Mouse (Mus musculus) hindbrain, embryonic 15.5 days (tissue): ENCODE data around the gene Prop1. TPM values are rescaled to one million over a fixed set of nuclear protein-coding genes. Genes with fewer than 3 reads are reported as not detected.

ENCODE experiments used
- ATAC-seq: fragments of 200-750 bp; cut with Nextera tagmentation; 2 replicates; pipeline ENCODE4 v1.8.0; 2017; ENCODE audit warnings: low read depth, moderate number of reproducible peaks, moderate TSS enrichment; ENCODE audit not compliant: low FRiP score
- H3K27ac ChIP-seq: fragments of 300-500 bp; sonication (generic); replicated peaks from 2 replicates; pipeline ENCODE4 v1.5.1; 2015; ENCODE audit warnings: mild to moderate bottlenecking, inconsistent platforms
- H3K27me3 ChIP-seq: fragments of 300-500 bp; sonication (generic); 2 replicates; pipeline ENCODE4 v1.6.1; 2015; ENCODE audit warnings: control low read depth, inconsistent platforms
- H3K36me3 ChIP-seq: fragments of 300-500 bp; sonication (generic); 2 replicates; pipeline ENCODE4 v1.6.1; 2015; ENCODE audit warnings: control low read depth, inconsistent platforms
- H3K4me1 ChIP-seq: fragments of 300-500 bp; sonication (generic); replicated peaks from 2 replicates; pipeline ENCODE4 v1.6.1; 2015; ENCODE audit warnings: control low read depth, inconsistent platforms
- H3K4me2 ChIP-seq: fragments of 300-500 bp; sonication (generic); 2 replicates; pipeline ENCODE4 v1.6.1; 2015; ENCODE audit warnings: moderate library complexity, mild to moderate bottlenecking, inconsistent platforms
- H3K4me3 ChIP-seq: fragments of 300-500 bp; sonication (generic); 2 replicates; pipeline ENCODE4 v1.5.1; 2015; ENCODE audit warnings: mild to moderate bottlenecking, inconsistent platforms
- H3K9ac ChIP-seq: fragments of 300-500 bp; sonication (generic); 2 replicates; pipeline ENCODE4 v1.6.1; 2015; ENCODE audit warnings: inconsistent platforms
- H3K9me3 ChIP-seq: fragments of 300-500 bp; sonication (generic); 2 replicates; pipeline ENCODE4 v1.6.1; 2016; ENCODE audit warnings: control low read depth, inconsistent platforms
- WGBS: fragments of 180-500 bp; shearing (Covaris S2); methylation state at CpG from one replicate; pipeline ENCODE4 v1.1.7; 2015; 5-methylcytosine and 5-hydroxymethylcytosine counted together
- polyA plus RNA-seq: library from polyadenylated mRNA; unstranded; fragments of >200 nt; fragmentation: Nextera tagmentation; extraction: Ambion mirVana; gene quantifications from 2 replicates; pipeline ENCODE4 v1.2.1, GENCODE M21; 2015

Prop1 gene
- polyA plus RNA-seq, 1 experiment from 2014 or later: not detected

DNA sequence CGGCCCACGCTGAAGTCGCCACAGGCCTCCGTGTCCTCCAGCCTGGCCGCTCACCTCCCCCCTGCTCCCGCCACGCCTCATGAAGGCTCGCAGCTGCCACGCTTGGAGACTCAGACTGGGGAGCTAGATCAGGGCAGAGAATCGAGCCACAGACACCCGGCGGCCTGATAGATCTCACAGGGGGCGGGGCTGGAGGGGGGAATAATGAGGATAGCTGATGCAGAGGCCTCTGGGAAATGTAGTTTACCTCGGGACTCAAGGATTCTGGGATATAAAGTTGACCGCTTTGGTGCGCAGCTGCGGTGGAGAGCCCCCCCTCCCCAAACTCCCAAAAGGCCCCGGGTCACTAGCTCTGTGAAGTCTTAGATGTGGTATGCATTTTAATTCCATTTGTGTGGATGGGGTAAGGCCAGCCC is 22.1 kb downstream of the Prop1 start, which contains the start of gene Zfp354b:
Zfp354b (minus strand) TSS at position 183 of the 416 bp plus-strand sequence.
- Histone ChIP-seq H3K9ac (peak within 1 kb of the TSS; percentile 88), H3K27ac (peak within 1 kb of the TSS; percentile 91), H3K4me1 (peaks cover 14% of the 10 kb centered on the region; the same call in 1 of the 2 replicates), H3K36me3 (no peaks in the 10 kb centered on the region), H3K4me2 (peak within 1 kb of the TSS; percentile 95), H3K9me3 (no peaks in the 10 kb centered on the region), H3K4me3 (peak within 1 kb of the TSS; percentile 76), H3K27me3 (no peaks in the 10 kb centered on the region)
- ATAC-seq: peak; percentile 96
- under 1% methylated on average over 18 of the region's 18 CpGs for WGBS

DNA sequence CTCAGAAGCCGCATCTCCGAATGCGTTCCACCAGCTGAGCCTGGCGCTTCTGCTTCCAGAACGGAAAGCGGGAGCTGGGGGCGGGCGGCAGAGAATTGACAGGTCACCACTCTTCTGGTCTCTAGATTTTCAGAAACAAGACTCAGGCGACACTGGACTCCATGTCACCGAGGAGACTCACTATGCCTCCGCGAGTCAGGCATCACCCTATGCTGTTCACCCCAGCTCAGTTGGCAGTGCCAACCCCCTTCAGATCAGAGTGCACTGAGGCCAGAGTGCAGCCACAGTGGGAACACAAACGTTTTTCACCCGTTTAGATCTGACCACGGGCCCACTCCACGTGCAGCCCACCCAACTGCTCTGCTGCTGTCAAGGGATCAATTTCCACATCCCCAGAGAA is 22.5 kb downstream of the Prop1 start:
- peak overlapping the region; percentile 91 for H3K27ac ChIP-seq
- H3K4me3 ChIP-seq: peak overlapping the region; percentile 76
- no peaks in the 10 kb centered on the region for H3K9me3 ChIP-seq
- 0% methylated on average over 16 of the region's 16 CpGs for WGBS
- ATAC-seq: peak; percentile 75; the same call in 1 of the 2 replicates
- H3K27me3 ChIP-seq: no peaks in the 10 kb centered on the region
- peak overlapping the region; percentile 95 for H3K4me2 ChIP-seq
- H3K4me1 ChIP-seq: peaks cover 14% of the 10 kb centered on the region; the same call in 1 of the 2 replicates
- H3K9ac ChIP-seq: peak overlapping the region; percentile 88
- H3K36me3 ChIP-seq: no peaks in the 10 kb centered on the region

DNA sequence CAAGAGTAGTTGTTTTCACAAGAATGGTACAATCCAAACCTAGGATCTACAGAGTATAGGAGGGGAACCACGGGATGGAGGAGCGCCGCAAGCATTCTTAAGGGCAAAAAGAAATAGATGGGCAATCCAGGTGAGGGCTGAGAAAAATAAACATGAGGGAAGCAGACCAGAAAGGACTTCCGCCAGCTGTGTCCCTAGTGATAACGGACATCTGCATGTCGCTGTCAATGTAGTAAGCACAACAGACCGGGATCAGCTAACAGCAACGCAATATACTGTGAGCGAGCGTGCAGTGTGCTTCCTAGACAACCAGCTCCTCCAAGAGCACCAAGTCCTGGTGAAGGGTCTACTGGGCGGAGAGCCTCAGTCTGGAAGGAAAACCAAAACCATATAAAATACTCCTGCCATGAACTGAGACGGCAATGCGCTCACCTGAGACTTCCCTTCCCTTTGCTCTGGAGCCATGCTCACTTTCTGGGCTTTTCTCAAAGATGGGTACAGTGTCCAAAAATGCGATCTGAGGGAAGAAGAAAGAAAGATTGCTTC is 23.0 kb downstream of the Prop1 start:
- Histone ChIP-seq H3K4me2 (peak overlapping the region; percentile 95), H3K9ac (peak overlapping the region; percentile 88), H3K9me3 (no peaks in the 10 kb centered on the region), H3K27me3 (no peaks in the 10 kb centered on the region), H3K27ac (peak overlapping the region; percentile 91), H3K36me3 (peaks cover 4% of the 10 kb centered on the region; the same call in 1 of the 2 replicates), H3K4me1 (peaks cover 14% of the 10 kb centered on the region; the same call in 1 of the 2 replicates), H3K4me3 (peak overlapping the region; percentile 76)
- WGBS: 22% methylated on average over 14 of the region's 14 CpGs
- ATAC-seq: peak; percentile 4; the same call in 1 of the 2 replicates

DNA sequence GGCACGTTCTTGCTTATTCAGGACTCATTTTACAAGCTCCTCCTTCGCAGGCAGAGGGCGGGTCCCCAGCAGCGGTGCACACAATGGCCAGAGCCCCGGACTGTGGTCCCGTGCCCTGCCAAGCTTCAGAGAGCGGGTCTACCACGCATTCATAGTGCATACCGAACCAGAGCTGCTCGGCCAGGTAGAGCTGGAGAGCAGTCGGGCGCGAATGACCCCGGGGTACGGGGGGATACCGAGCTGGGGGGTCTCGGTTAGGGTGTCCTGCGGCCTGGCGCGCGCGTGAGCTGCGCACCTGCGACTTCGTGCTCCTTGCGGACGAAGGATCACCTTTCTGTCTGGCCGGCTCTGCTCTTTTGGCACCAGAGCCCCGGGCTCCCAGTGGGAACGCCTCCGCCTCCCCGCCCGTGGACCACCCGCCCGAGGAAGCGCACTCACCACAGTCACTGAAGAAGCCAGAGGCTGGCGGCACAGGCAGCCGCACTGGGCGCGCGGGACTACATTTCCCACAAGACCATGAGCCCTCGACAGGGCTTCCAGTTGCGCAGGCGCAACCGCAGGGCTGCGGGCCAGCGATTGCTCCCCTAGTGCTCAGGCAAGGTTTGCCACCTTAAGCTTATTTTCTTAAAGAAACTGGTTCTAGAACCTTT is 37.8 kb downstream of the Prop1 start, which contains the start of gene Zfp2:
Zfp2 (minus strand) TSS at position 495 of the 650 bp plus-strand sequence.
- Histone ChIP-seq H3K27ac (peak within 1 kb of the TSS; percentile 95), H3K4me1 (peaks cover 14% of the 10 kb centered on the region), H3K4me2 (peak within 1 kb of the TSS; percentile 54), H3K36me3 (peaks cover 18% of the 10 kb centered on the region), H3K27me3 (no peaks in the 10 kb centered on the region), H3K9me3 (peaks cover 9% of the 10 kb centered on the region; the same call in 1 of the 2 replicates), H3K9ac (peak within 1 kb of the TSS; percentile 96), H3K4me3 (peak within 1 kb of the TSS; percentile 67)
- under 1% methylated on average over 46 of the region's 47 CpGs for WGBS
- peak; percentile 98 for ATAC-seq

DNA sequence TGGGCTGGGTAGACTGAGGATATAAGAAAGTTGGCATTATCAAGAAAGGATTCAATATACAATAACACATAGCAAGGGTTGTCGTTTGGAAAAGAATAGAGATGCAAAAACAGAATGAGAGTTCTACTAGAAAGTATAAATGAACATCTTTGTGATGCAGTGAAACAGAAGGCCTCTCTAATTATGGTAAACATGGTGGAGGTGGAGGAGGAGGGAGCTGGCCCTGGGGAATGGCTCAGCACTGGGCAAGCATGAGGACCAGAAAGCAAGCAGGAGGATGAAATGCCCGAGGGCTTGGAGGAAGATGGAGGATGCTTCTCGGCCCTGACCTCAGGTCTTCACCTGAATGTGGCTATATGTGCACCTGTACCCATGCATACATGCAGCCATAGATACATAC is 39.1 kb downstream of the Prop1 start:
- Histone ChIP-seq H3K9ac (no peak overlapping the region), H3K4me2 (peak overlapping the region; percentile 54), H3K27me3 (no peaks in the 10 kb centered on the region), H3K4me3 (peak overlapping the region; percentile 67; the same call in 1 of the 2 replicates), H3K36me3 (peaks cover 32% of the 10 kb centered on the region), H3K4me1 (peaks cover 14% of the 10 kb centered on the region), H3K9me3 (peaks cover 17% of the 10 kb centered on the region; the same call in 1 of the 2 replicates), H3K27ac (0 out of 2 replicates have a peak overlapping the region, but pooled peaks have one; percentile 95)
- 97% methylated on average over 3 of the region's 3 CpGs for WGBS
- ATAC-seq: no peak

DNA sequence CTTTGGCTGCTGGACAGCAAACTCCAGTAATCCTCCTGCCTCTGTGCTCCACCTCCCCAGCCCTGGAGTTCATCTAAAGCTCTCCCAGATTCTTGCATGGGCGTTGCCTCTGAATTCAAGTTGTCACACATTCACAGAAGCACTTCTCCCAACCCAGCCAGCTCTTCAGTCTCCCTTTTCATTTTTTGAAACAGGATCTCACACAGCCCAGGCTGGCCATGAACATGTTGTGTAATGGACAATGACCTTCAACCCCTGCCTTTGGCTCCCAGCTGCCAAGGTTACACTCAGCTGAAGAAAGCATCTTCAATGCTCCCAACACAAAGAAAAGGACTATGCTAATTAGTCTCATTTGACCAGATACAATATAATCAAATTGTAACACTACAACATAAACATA is 40.3 kb downstream of the Prop1 start:
- peaks cover 26% of the 10 kb centered on the region; the same call in 1 of the 2 replicates for H3K9me3 ChIP-seq
- H3K36me3 ChIP-seq: peaks cover 43% of the 10 kb centered on the region
- H3K27ac ChIP-seq: no peak overlapping the region
- H3K4me2 ChIP-seq: no peak overlapping the region
- 79% methylated on average over 1 of the region's 1 CpGs for WGBS
- H3K9ac ChIP-seq: no peak overlapping the region
- no peak for ATAC-seq
- H3K4me3 ChIP-seq: no peak overlapping the region
- H3K4me1 ChIP-seq: peaks cover 14% of the 10 kb centered on the region
- H3K27me3 ChIP-seq: no peaks in the 10 kb centered on the region

DNA sequence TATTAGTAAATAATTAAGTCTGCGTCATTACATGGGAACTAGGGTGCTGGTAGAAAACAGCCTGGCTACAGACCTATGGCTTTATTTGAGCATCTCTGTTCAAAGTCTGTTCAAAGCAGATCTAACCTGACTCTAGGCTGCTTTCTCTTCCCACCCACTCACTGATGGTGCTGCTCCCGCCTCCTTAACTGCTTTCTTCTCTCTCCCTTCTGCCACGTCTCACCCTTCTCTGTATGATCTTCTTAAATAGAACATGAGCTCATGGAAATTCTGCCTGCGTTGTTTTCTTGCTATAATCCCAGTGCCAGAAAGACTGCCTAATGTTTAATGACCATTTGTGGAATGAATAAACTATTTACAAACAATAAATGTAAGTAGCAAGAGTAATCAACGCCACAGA is 45.4 kb downstream of the Prop1 start:
- no peak overlapping the region for H3K4me3 ChIP-seq

More for the DNA sequence above, 45.4 kb downstream of the Prop1 start:
- Histone ChIP-seq H3K9me3 (peaks cover 61% of the 10 kb centered on the region), H3K4me1 (no peaks in the 10 kb centered on the region), H3K27me3 (no peaks in the 10 kb centered on the region), H3K4me2 (no peak overlapping the region), H3K27ac (no peak overlapping the region), H3K36me3 (peaks cover 93% of the 10 kb centered on the region), H3K9ac (no peak overlapping the region)
- ATAC-seq: no peak
- WGBS: 89% methylated on average over 5 of the region's 5 CpGs

Other genes starting within 250 kb of the Prop1 start
- gene Zfp354c, start 126.0 kb downstream of the Prop1 start, polyA plus RNA-seq: 52.6 and 54.8 TPM in 2 replicates
- 1.2 and 2.0 TPM in 2 replicates for gene Zfp879, start 112.2 kb downstream of the Prop1 start, polyA plus RNA-seq
- gene Grm6, start 103.1 kb downstream of the Prop1 start, polyA plus RNA-seq: not detected in 2 replicates
- gene Zfp454, start 66.1 kb downstream of the Prop1 start, polyA plus RNA-seq: 9.5 and 11.3 TPM in 2 replicates
- 41.5 and 46.0 TPM in 2 replicates for gene Zfp2, start 37.6 kb downstream of the Prop1 start, polyA plus RNA-seq
- 3.5 and 4.3 TPM in 2 replicates for gene Zfp354b, start 22.1 kb downstream of the Prop1 start, polyA plus RNA-seq
- not detected in 2 replicates for gene 4933414I15Rik, start 10.0 kb downstream of the Prop1 start, polyA plus RNA-seq
- not detected in 2 replicates for gene Olfr1378, start 12.8 kb upstream of the Prop1 start, polyA plus RNA-seq
- not detected in 2 replicates for gene Olfr1377, start 28.2 kb upstream of the Prop1 start, polyA plus RNA-seq
- gene Olfr51, start 49.8 kb upstream of the Prop1 start, polyA plus RNA-seq: not detected in 2 replicates
- gene Olfr54, start 60.5 kb upstream of the Prop1 start, polyA plus RNA-seq: not detected in 2 replicates
- gene Olfr1375, start 94.3 kb upstream of the Prop1 start, polyA plus RNA-seq: not detected in 2 replicates
- gene Zfp354a, start 105.5 kb upstream of the Prop1 start, polyA plus RNA-seq: 11.5 and 11.9 TPM in 2 replicates